Mouse (Mus musculus) stomach, embryonic 16.5 days (tissue): ENCODE data around the gene Duox1. TPM values are rescaled to one million over a fixed set of nuclear protein-coding genes. Genes with fewer than 3 reads are reported as not detected.
A peak's percentile ranks its signal among the peaks of the same experiment; 100 is the strongest.

ENCODE experiments used
- ATAC-seq: fragments of 200-750 bp; cut with Nextera tagmentation; 2 replicates; pipeline ENCODE4 v1.8.0; 2017; ENCODE audit warnings: moderate number of reproducible peaks, moderate TSS enrichment; ENCODE audit not compliant: insufficient read depth, low FRiP score
- H3K27ac ChIP-seq: fragments of 300-500 bp; sonication (generic); 2 replicates; pipeline ENCODE4 v1.5.1; 2014; ENCODE audit warnings: low read length
- H3K27me3 ChIP-seq: fragments of 300-500 bp; sonication (generic); 2 replicates; pipeline ENCODE4 v1.6.1; 2014; ENCODE audit warnings: low read length, control low read depth, mixed read lengths; ENCODE audit not compliant: control insufficient read depth, insufficient read depth
- H3K36me3 ChIP-seq: fragments of 300-500 bp; sonication (generic); 2 replicates; pipeline ENCODE4 v1.6.1; 2014; ENCODE audit warnings: low read length; ENCODE audit not compliant: control insufficient read depth, insufficient read depth
- H3K4me1 ChIP-seq: fragments of 300-500 bp; sonication (generic); 2 replicates; pipeline ENCODE4 v1.6.1; 2014; ENCODE audit warnings: low read length, control low read depth, mixed read lengths; ENCODE audit not compliant: control insufficient read depth, insufficient read depth
- H3K4me2 ChIP-seq: fragments of 300-500 bp; sonication (generic); 2 replicates; pipeline ENCODE4 v1.6.1; 2014; ENCODE audit warnings: low read depth, low read length, mixed read lengths
- H3K4me3 ChIP-seq: fragments of 300-500 bp; sonication (generic); replicated peaks from 2 replicates; pipeline ENCODE4 v1.5.1; 2014; ENCODE audit warnings: mild to moderate bottlenecking, low read length
- H3K9ac ChIP-seq: fragments of 300-500 bp; sonication (generic); 2 replicates; pipeline ENCODE4 v1.6.1; 2014; ENCODE audit warnings: low read length
- H3K9me3 ChIP-seq: fragments of 300-500 bp; sonication (generic); replicated peaks from 2 replicates; pipeline ENCODE4 v1.6.1; 2016; ENCODE audit warnings: low read length, control low read depth; ENCODE audit not compliant: control insufficient read depth
- WGBS: fragments of 180-500 bp; shearing (Covaris S2); extraction: QIAGEN DNeasy Blood & Tissue Kit; methylation state at CpG from one replicate; pipeline ENCODE4 v1.1.7; 2014; 5-methylcytosine and 5-hydroxymethylcytosine counted together
- polyA plus RNA-seq: library from polyadenylated mRNA; unstranded; fragments of >200 nt; fragmentation: Nextera tagmentation; extraction: Ambion mirVana; gene quantifications from 2 replicates; pipeline ENCODE4 v1.2.1, GENCODE M21; 2015

Gene Duox1
- polyA plus RNA-seq, 1 experiment from 2014 or later: 2.7 TPM

DNA sequence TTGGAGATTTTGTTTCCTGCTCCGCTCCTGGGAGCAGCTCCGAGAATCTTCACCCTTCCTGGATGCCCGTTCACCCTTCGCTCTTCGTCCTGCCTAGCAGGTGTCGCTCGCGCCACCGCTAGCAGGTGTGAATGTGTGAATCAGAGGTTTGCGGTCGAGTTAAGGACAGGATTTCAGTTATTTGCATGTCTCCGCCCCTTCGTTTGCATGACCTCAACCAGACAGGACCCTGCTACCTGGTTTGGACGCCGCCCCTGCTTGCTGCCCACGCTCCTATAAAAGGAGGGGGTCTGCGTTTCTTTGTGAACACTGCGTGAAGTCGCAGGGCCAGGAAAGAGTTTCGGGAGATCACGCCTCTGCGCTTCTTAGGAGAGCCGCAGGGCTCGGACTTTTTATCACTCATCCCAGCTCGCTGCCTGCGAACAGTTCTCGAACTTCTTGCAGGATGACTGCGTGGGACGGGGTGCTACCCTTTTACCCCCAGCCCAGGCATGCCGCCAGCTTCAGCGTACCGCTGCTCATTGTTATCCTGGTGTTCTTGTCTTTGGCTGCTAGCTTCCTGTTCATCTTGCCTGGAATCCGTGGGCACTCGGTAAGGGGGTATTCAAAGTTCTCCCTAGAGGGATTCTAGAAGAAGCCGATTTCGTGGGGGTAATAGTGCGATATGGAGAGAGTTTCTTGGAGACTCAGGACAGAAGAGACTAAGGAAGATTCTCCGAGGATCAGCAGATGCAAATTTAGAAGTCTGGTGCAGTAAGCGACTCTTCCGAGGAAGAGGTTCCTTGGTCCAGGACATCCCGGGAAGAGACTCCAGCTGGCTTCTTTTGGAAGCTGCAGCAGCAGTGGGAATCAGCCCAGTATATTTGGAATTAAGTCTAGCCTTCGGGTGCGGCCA, 16.6 kb upstream of the Duox1 start, which contains the start of gene Duoxa2:
TSS of gene Duoxa2 (plus strand) at position 305 of the 895 bp plus-strand sequence.
- ATAC-seq: no peak

GRCm38 (mm10) chr2:122299911-122300655, 15.4 kb upstream of the Duox1 start:
- ATAC-seq: no peak
- no peak overlapping the region for H3K4me2 ChIP-seq
- no peak overlapping the region for H3K9ac ChIP-seq
- no peaks in the 10 kb centered on the region for H3K36me3 ChIP-seq
- H3K4me3 ChIP-seq: no peak overlapping the region
- WGBS: 14% methylated on average over 14 of the region's 14 CpGs
- peaks cover 12% of the 10 kb centered on the region for H3K4me1 ChIP-seq
- no peak overlapping the region for H3K27ac ChIP-seq
- H3K9me3 ChIP-seq: no peaks in the 10 kb centered on the region
- peaks cover 70% of the 10 kb centered on the region for H3K27me3 ChIP-seq

More for the DNA sequence above, 16.6 kb upstream of the Duox1 start, which contains the start of gene Duoxa2:
- WGBS: 1% methylated on average over 43 of the region's 43 CpGs
- no peak within 1 kb of the TSS for H3K9ac ChIP-seq
- H3K36me3 ChIP-seq: no peaks in the 10 kb centered on the region
- peaks cover 76% of the 10 kb centered on the region for H3K27me3 ChIP-seq
- H3K4me3 ChIP-seq: peak within 1 kb of the TSS; percentile 41
- H3K4me2 ChIP-seq: peak within 1 kb of the TSS; percentile 64
- no peaks in the 10 kb centered on the region for H3K9me3 ChIP-seq
- H3K4me1 ChIP-seq: peaks cover 12% of the 10 kb centered on the region
- no peak within 1 kb of the TSS for H3K27ac ChIP-seq

GRCm38 (mm10) chr2:122300656-122301020, 14.8 kb upstream of the Duox1 start:
- no peaks in the 10 kb centered on the region for H3K9me3 ChIP-seq
- H3K36me3 ChIP-seq: no peaks in the 10 kb centered on the region
- H3K4me3 ChIP-seq: peak overlapping the region; percentile 36; the same call in 1 of the 2 replicates
- peaks cover 67% of the 10 kb centered on the region for H3K27me3 ChIP-seq
- no peak overlapping the region for H3K27ac ChIP-seq
- 6% methylated on average over 14 of the region's 14 CpGs for WGBS
- ATAC-seq: no peak
- no peak overlapping the region for H3K9ac ChIP-seq
- H3K4me2 ChIP-seq: peak overlapping the region; percentile 69
- peaks cover 12% of the 10 kb centered on the region for H3K4me1 ChIP-seq

GRCm38 (mm10) chr2:122301081-122301920, 14.2 kb upstream of the Duox1 start:
- 2% methylated on average over 48 of the region's 48 CpGs for WGBS
- ATAC-seq: 0 out of 2 replicates have a peak, but pooled peaks have one; percentile 17
- H3K9me3 ChIP-seq: no peaks in the 10 kb centered on the region
- peaks cover 70% of the 10 kb centered on the region for H3K27me3 ChIP-seq
- no peak overlapping the region for H3K27ac ChIP-seq
- peak overlapping the region; percentile 60 for H3K9ac ChIP-seq
- H3K4me1 ChIP-seq: peaks cover 16% of the 10 kb centered on the region
- H3K4me3 ChIP-seq: peak overlapping the region; percentile 36
- H3K36me3 ChIP-seq: no peaks in the 10 kb centered on the region
- peak overlapping the region; percentile 69 for H3K4me2 ChIP-seq

- Histone ChIP-seq H3K4me2 (peak overlapping the region; percentile 69), H3K9ac (peak overlapping the region; percentile 60; the same call in 1 of the 2 replicates), H3K4me3 (peak overlapping the region; percentile 36), H3K4me1 (peaks cover 16% of the 10 kb centered on the region), H3K27ac (no peak overlapping the region), H3K36me3 (no peaks in the 10 kb centered on the region), H3K27me3 (peaks cover 71% of the 10 kb centered on the region), H3K9me3 (no peaks in the 10 kb centered on the region)
- no peak for ATAC-seq
- 10% methylated on average over 23 of the region's 23 CpGs for WGBS
These were observed 13.4 kb upstream of the Duox1 start for GRCm38 (mm10) chr2:122301921-122302573.

GRCm38 (mm10) chr2:122302574-122303241, 12.8 kb upstream of the Duox1 start:
- Histone ChIP-seq H3K4me2 (no peak overlapping the region), H3K9ac (no peak overlapping the region), H3K27ac (no peak overlapping the region), H3K4me1 (peaks cover 16% of the 10 kb centered on the region), H3K36me3 (no peaks in the 10 kb centered on the region), H3K4me3 (no peak overlapping the region), H3K9me3 (no peaks in the 10 kb centered on the region), H3K27me3 (peaks cover 64% of the 10 kb centered on the region)
- 10% methylated on average over 9 of the region's 9 CpGs for WGBS
- ATAC-seq: no peak

DNA sequence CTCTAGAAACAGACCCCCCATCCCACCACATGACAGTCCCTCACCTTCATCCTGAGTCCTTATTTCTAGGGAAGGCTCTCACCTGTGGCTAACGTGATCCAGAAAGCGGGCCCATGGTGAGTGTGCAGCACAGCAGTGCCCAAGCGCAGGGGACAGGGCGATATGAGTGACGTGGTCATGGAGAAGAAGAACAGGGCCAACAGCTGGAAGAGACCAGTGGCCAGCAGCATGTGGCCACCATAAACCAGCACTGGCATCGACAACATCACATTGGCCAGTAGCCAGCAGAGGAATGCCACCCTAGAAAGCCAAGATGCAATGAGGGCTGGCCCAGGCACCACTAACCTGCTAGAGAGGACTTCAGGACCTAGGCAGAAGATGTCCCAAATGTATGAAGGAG, 10.9 kb upstream of the Duox1 start:
- no peak for ATAC-seq
- 89% methylated on average over 6 of the region's 6 CpGs for WGBS
- H3K27me3 ChIP-seq: peaks cover 53% of the 10 kb centered on the region

More for the DNA sequence above, 10.9 kb upstream of the Duox1 start:
- no peak overlapping the region for H3K4me3 ChIP-seq
- H3K36me3 ChIP-seq: no peaks in the 10 kb centered on the region
- no peak overlapping the region for H3K4me2 ChIP-seq
- peaks cover 13% of the 10 kb centered on the region for H3K4me1 ChIP-seq
- no peaks in the 10 kb centered on the region for H3K9me3 ChIP-seq
- H3K9ac ChIP-seq: no peak overlapping the region
- H3K27ac ChIP-seq: no peak overlapping the region
